Mouse (Mus musculus): ENCODE data around the gene Prss12.

Prss12 gene

GRCm38 (mm10) chr3:123537279-123537678, 90.6 kb downstream of the Prss12 start:
- DNase-seq, result no peak

DNA sequence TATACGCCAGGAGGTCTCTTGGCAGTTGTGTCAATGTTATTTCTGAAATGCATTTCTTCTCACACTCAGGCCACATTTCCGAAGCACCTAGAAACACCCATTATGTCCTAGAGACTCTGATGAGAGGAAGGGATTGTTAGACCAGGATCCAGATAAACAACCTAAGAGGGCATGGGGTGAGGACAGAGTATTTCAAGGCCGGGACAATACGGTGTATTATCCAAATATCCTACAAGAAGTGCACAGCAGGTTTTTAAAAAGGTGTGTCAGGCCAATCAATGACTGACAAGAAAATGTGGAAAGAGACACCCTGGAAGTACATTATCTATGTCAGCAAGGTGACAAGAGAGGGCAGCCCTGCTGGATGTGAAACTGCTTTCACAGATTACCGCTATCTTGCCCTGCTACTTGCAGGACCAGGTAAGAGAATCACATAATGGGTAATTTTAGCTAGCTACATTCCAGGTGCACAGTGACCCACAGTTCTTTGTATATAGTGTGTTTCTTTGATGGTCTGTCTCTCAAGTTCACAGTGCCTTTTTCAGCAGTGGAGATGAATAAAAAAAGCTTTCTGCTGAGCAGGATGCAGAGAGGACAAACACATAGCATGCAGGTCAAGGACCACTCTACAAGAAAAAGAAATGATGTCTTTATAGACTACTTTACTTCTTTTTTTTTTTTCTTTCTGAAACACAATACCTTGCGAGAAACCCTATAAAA, 97.0 kb downstream of the Prss12 start:
- no peak for DNase-seq

DNA sequence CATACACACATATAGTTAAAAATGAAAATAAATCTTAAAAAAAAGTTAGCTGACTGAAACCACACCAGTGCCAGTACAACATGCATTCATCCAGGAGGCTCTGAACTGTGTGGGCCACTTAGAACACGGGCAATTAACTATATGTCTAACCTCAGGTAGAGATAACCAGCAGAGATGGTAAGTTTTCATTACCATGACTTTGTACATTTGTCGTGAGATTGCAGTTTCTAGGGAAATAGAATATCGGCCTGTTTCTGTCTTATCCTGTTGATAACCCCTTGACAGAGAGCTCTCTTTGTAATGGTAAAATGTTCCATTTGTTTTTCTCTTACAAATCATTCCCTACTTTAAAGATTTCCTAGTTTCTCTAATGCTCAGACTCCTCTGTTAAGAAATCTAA, 103.8 kb downstream of the Prss12 start:
- DNase-seq, result no peak

DNA sequence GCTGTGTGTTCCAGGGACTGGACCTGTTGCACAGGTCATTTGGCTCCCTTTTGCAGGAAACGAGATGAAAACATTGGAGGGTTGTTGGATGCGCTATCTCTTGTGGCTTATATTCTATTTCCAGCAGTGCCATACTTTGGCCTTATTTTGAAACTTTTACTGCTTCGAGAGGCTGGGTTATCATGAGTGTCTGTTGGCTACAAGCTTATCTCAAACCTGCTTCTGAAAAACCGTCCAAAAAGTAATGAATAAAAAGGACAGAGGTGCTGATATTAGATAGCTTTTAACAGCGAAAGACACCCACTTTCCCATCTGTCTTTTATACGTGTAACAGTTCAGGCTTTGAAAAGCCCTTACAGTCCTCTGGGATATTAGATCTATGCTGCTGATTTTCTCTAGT, 107.2 kb downstream of the Prss12 start:
- DNase-seq, result no peak

DNA sequence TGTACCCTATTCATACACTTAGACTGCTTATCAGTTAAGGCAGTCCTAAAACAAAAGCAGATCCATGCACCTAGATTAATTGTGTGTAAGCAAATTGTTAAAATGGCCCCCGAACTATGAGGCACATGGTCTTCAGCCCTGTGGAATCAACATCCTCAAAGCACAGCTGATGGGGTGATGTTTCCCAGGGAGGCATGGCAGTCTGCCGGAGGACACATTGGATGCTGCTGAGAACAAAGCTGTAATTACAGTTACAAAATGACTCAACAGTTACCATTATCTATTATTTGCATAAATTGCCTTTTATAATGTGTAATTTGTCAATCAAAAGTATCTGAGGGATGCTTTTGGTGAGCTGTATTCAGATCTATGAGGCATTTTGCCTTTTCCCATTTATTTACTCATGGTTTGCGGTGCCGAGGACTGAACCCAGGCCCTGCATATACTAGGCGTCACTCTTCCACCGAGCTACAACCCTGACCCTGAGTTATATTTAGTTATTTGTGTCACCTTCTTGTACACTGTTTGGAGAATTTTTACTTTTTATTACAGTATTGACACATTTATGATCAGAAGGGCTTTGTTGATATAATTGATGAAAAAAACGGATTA, 108.6 kb downstream of the Prss12 start:
- DNase-seq, result no peak
